Mouse (Mus musculus) activated CD4-positive, CD25-positive, alpha-beta regulatory T cell (primary cell): ENCODE results near the gene Pth2. TPM values are rescaled to one million over a fixed set of nuclear protein-coding genes. Genes with fewer than 3 reads are reported as not detected.

Experiments
- polyA plus RNA-seq, 2 experiments: library from polyadenylated mRNA; unstranded; fragments of 100-300 nt; shearing (Covaris generic); gene quantifications; one replicate each; pipeline ENCODE4 v1.2.1; 2017

Pth2 gene
- polyA plus RNA-seq = not detected

DNA sequence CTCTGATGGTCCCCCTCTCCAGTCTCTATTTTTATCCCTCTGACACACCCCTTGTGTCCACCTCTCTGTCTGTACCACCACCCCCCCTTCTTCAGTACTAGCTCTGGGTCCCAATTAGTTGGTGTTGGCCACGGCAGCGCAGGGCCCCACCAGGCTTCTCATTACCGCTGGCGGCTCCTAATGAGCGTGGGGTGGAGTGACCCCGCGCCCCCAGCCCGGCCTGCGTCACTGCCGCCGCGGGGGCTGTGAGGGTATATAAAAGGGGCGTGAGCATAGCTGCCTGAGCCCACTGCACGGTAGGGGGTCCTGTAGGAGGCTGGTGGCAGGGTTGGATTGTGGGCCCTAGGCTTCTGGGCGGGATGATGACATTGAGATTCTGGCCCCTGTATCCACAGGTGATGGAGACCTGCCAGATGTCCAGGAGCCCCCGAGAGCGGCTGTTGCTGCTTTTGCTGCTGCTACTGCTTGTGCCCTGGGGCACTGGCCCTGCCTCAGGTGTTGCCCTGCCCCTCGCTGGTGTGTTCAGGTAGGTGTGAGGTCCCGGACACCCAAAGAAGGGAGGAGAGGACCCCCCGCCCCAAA is at the start of gene Pth2:
Gene Pth2, plus strand, starts transcription at position 100 of the 582 bp plus-strand sequence.

DNA sequence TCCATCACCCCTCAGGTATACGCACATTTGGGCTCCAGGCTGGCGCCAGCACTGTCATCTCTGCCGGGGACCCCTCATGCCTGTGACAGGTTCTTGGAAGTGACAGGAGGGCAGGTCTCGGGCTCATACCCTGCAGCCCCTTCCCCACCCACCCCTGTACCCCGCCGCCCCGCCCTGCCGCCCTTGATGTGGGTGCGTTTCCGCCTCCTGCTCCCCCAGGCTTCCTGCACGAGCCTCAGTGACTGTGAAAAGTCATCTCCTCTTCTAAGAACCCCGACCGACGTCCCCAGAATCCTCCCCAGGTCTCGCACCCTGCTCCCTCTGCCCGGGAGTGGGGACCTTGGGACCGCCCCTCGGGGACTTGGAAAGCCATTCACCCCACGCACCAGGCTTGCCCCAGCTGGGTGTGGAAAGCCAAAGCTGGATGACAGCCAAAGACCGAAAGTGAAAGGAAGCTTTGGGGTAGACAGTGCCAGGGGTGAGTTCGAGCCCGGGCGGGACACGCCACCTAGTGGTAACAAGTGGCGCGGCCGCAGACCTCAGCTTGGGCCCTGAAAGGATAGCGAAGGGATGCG is 44.7 kb upstream of the Pth2 start, which contains the start of the genes Gm45713 and Flt3l:
Gene Gm45713, minus strand, starts transcription at position 239 of the 575 bp plus-strand sequence.
Gene Flt3l, minus strand, starts transcription at position 440 of the 575 bp plus-strand sequence.

DNA sequence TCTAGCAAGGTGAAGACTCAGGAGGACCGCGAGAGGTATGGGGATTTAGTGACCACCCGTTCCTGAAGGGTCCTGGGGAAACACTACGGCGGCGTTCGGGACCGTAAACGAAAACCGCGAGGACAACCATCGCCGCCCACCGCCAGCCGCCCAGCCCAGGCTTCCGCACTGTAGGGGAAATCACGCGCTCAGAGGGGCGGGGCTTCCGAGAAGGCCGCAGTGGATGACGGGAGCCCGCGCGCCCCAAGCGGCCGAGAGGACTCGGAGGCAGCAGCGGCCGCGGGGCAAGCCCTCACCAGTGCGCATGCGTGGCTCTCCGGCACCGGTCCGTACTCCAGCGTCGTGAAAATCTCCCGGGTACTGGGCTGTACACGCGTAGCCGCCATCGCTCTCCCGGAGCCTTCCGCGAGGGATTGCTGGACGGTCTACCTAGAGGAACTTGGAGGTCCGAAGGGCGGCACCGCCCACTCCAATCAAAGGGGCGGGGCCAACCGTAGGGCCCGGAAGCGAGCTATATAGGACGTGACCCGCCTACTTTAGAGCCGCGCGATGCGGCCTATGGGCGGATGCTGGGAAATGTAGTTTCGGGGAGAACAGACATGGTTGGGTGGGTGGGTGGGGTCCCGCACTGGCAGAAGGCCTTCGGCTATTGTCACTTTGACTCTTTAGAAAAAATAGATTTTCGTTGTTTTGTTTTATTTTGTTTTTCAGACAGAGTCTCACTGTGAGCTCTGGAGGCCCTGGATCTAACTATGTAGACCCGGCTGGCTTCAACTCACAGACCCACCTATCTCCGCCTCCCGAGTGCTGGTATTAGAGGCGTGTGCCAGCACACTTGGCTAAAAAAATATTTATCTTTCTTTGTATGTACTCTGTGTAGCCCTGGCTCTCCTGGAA is 26.5 kb upstream of the Pth2 start, which contains the start of the genes Pih1d1 and Aldh16a1:
Gene Pih1d1, plus strand, starts transcription at position 208 of the 897 bp plus-strand sequence.
Gene Aldh16a1, minus strand, starts transcription at position 489 of the 897 bp plus-strand sequence.

DNA sequence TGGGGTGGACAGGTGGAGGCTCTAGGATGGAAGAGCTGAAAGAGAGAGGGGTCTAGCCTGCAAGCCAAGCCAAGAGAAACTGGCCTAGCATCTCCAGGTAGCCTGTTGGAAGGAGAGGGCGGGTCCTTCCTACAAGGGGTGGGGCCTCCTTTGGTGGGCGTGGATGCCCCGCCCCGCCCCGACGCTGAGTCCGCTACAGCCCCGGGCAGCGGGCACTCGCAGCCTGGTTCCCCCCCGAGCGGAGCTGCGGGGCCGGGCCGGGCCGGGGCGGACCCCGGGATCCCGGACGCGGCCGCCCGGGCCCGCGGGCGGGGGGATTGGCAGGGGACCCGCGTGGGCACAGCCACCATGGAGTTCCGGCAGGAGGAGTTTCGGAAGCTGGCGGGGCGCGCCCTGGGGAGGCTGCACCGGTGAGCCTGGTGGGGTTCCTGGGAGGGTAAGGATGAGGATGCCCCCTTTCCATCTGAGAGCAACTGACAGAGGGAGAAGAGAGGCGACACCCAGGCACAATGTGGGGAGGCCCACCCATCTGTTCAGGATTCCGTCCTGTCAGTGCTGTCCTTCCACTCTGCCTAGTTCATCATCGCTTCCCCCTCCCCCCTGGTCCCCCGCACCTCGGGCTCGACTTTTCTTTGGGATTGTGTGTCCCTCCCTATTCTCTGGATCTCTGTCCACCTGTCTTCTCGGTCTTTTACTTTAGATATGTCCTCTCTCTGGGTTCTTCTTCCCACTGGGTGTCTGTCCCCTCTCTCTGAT is 16.9 kb upstream of the Pth2 start, which contains the start of gene Slc17a7:
Gene Slc17a7, plus strand, starts transcription at position 215 of the 756 bp plus-strand sequence.

DNA sequence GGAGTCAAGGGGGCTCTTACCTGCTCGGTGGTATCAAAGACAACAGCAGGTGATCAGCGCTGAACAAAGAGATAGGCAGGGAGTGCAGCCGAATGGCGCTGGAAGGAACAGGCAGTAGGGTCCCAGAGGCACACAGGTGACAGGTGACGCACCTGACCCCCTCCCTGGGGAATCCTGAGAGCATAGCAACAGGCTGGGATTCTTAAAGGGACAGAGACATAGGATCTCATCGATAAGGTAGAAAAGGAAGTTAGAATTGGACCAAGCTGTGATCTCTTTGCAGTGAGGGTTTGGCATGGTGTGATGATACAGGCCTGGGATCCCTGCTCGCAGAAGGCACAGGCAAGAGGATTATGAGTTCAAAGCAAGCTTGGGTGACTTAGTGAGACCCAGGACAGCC is 1.3 kb upstream of the Pth2 start, which contains the start of gene Gfy:
Gene Gfy, minus strand, starts transcription at position 101 of the 400 bp plus-strand sequence.

DNA sequence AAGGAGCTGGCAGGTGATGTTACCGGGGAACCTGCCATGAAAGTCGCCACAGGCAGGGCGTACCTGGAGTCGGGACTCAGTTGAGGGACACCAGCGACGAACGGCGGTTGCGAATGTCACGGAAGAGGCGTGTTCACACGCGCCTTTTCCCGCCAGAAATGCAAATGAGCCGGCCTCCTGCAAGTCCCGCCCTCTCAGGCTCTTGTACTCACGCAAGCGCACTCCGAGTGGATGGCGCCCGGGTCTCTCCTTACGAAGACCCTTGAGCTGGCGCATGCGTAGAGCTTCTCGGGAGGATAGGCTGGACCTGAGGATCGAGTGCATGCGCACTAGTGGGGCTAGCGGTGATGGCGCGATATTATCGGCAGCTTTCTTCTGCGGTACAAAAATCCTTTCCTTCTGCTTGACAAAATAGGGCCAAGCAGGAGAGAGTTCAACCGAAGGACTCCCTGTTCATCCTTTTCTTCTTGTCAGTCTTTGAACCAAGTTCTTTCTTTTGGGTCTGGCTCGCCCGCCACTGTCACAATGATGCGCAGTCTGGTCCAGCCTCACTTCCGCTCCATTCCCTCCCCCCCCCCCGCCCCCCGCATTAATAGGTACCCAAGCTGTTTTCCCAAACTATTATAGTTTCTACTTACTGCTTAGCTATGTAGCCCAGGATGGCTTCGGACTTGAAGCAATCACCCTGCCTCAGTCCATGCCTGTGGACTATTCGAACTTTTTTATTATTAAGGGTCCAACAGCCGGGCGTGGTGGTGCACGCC is 23.8 kb downstream of the Pth2 start, which contains the start of gene Ccdc155:
Gene Ccdc155, minus strand, starts transcription at position 513 of the 764 bp plus-strand sequence.

DNA sequence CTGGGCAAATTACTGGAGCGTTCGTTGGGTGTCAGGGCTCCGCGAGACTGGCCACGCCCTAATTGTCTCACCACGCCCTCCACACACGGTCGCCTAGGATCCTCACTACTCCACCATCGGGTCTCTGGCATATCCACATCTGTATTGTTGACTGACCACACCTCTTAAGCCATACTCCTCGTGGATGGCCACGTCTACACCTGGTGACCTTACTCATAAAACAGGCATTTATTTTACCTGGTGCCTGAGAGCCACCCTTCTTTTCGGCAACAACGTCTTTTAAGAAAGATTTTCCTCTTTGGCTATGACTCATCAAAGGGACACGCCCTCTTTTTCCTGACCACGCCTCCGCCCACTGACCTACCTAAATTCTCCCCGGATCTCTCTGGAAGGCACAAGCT is 31.1 kb downstream of the Pth2 start, which contains the start of gene Dkkl1:
Gene Dkkl1, minus strand, starts transcription at position 297 of the 401 bp plus-strand sequence.

DNA sequence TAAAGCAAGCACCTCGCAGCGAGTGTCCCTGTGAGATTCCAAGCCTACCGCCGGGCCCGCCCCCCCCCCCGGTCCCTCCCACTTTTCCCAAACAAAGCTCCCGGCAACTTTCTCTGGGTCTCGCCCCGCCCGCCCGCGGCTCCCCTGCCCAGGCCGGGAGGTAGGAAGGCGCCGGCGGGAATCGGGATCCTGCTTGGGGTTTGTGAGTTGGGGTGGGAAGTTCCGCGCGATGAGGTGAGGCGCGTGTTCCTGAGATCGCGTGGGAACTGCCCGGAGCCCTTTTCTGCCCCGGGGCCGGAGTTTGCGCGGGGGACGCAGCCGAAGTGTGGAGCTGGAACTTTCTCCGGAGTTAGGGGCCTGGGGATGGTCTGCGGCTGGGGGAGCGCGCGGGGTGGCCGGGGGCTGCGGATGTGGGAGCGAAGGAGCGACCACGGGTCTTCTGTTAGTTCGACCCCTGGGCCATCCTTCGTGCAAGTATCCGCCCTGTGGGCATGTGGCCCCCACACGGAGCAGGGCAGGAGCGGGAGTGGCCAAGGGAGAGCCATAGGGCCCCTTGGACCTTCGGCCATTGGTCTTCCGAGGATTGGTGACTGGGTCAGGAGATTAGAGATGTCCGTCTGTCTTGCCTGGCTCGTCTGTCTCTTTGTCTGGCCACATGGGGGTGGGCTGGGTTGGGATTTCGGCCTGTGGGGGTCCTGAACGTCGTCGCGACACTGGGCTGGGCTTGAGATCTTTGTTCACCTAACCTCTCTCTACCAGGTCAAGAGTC is 35.1 kb downstream of the Pth2 start, which contains the start of gene Tead2:
Gene Tead2, plus strand, starts transcription at position 81 of the 769 bp plus-strand sequence.

Other genes with a start within 250 kb of the Pth2 start
- under 1 TPM; 0.14 to 0.18 TPM for gene Tsks, start 237.8 kb upstream of the Pth2 start, polyA plus RNA-seq
- gene Cpt1c, start 206.1 kb upstream of the Pth2 start, polyA plus RNA-seq = under 1 TPM; 0.28 to 0.44 TPM
- gene Prmt1, start 194.4 kb upstream of the Pth2 start, polyA plus RNA-seq = 100 to 1,000 TPM; 138 to 219 TPM
- gene Irf3, start 183.3 kb upstream of the Pth2 start, polyA plus RNA-seq = 100 to 1,000 TPM; 173 to 194 TPM
- gene Bcl2l12, start 182.3 kb upstream of the Pth2 start, polyA plus RNA-seq = 10 to 100 TPM; 24.3 to 26.9 TPM
- 10 to 100 TPM; 30.1 to 38.3 TPM for gene Scaf1, start 164.6 kb upstream of the Pth2 start, polyA plus RNA-seq
- gene Rras, start 163.0 kb upstream of the Pth2 start, polyA plus RNA-seq = 10 to 100 TPM; 21.5 to 34.7 TPM
- gene Prr12, start 128.1 kb upstream of the Pth2 start, polyA plus RNA-seq = 1 to 10 TPM; 3.3 to 6.1 TPM
- 100 to 1,000 TPM; 130 to 137 TPM for gene Nosip, start 118.6 kb upstream of the Pth2 start, polyA plus RNA-seq
- 1 to 10 TPM; 1.9 to 2.7 TPM for gene Prrg2, start 118.3 kb upstream of the Pth2 start, polyA plus RNA-seq
- 10 to 100 TPM in 1 of 2 experiments, 1 to 10 TPM in 1; 5.2 to 16.8 TPM for gene Rcn3, start 88.8 kb upstream of the Pth2 start, polyA plus RNA-seq
- gene Fcgrt, start 77.1 kb upstream of the Pth2 start, polyA plus RNA-seq = 10 to 100 TPM in 1 of 2 experiments, 1 to 10 TPM in 1; 1.6 to 18.5 TPM
- gene Rps11, start 56.6 kb upstream of the Pth2 start, polyA plus RNA-seq = 1,000 to 10,000 TPM; 2,309 to 3,648 TPM
- gene Rpl13a, start 52.2 kb upstream of the Pth2 start, polyA plus RNA-seq = 1,000 to 10,000 TPM; 2,307 to 3,859 TPM
- gene Gm45713, start 44.8 kb upstream of the Pth2 start, polyA plus RNA-seq = not detected
- 100 to 1,000 TPM; 263 to 410 TPM for gene Flt3l, start 44.6 kb upstream of the Pth2 start, polyA plus RNA-seq
- gene Pih1d1, start 26.7 kb upstream of the Pth2 start, polyA plus RNA-seq = 10 to 100 TPM; 57.0 to 66.8 TPM
- gene Aldh16a1, start 26.4 kb upstream of the Pth2 start, polyA plus RNA-seq = 10 to 100 TPM; 41.4 to 60.4 TPM
- under 1 TPM; 0.45 to 0.72 TPM for gene Slc17a7, start 17.0 kb upstream of the Pth2 start, polyA plus RNA-seq
- not detected for gene Gfy, start 1.4 kb upstream of the Pth2 start, polyA plus RNA-seq
- gene Ccdc155, start 23.9 kb downstream of the Pth2 start, polyA plus RNA-seq = under 1 TPM; 0.07 to 0.10 TPM
- gene Dkkl1, start 31.2 kb downstream of the Pth2 start, polyA plus RNA-seq = 10 to 100 TPM in 1 of 2 experiments, 1 to 10 TPM in 1; 9.8 to 26.8 TPM
- gene Tead2, start 34.8 kb downstream of the Pth2 start, polyA plus RNA-seq = 1 to 10 TPM; 2.6 to 4.0 TPM
- 100 to 1,000 TPM; 461 to 714 TPM for gene Cd37, start 58.1 kb downstream of the Pth2 start, polyA plus RNA-seq
- gene Slc6a16, start 60.1 kb downstream of the Pth2 start, polyA plus RNA-seq = under 1 TPM in 1 of 2 experiments, not detected in 1; 0.20 TPM
- gene Slc6a21, start 96.5 kb downstream of the Pth2 start, polyA plus RNA-seq = under 1 TPM in 1 of 2 experiments, not detected in 1; 0.28 TPM
- 10 to 100 TPM; 12.2 to 16.1 TPM for gene Trpm4, start 152.8 kb downstream of the Pth2 start, polyA plus RNA-seq
- not detected for gene Hrc, start 154.3 kb downstream of the Pth2 start, polyA plus RNA-seq
- under 1 TPM; 0.12 to 0.16 TPM for gene Ppfia3, start 186.0 kb downstream of the Pth2 start, polyA plus RNA-seq
- gene Lin7b, start 189.6 kb downstream of the Pth2 start, polyA plus RNA-seq = under 1 TPM in 1 of 2 experiments, not detected in 1; 0.35 TPM
- gene Snrnp70, start 214.7 kb downstream of the Pth2 start, polyA plus RNA-seq = 100 to 1,000 TPM; 204 to 218 TPM
- not detected for gene Kcna7, start 224.7 kb downstream of the Pth2 start, polyA plus RNA-seq
- 1 to 10 TPM; 1.2 to 1.4 TPM for gene Ntf5, start 232.7 kb downstream of the Pth2 start, polyA plus RNA-seq
- not detected for gene Lhb, start 239.8 kb downstream of the Pth2 start, polyA plus RNA-seq